Mouse (Mus musculus): ENCODE measurements around the gene Rpn1. TPM values are rescaled to one million over a fixed set of nuclear protein-coding genes. Genes with fewer than 3 reads are reported as not detected.

Gene Rpn1
- polyA plus RNA-seq, 1 experiment from 2014 or later: 173 TPM

DNA sequence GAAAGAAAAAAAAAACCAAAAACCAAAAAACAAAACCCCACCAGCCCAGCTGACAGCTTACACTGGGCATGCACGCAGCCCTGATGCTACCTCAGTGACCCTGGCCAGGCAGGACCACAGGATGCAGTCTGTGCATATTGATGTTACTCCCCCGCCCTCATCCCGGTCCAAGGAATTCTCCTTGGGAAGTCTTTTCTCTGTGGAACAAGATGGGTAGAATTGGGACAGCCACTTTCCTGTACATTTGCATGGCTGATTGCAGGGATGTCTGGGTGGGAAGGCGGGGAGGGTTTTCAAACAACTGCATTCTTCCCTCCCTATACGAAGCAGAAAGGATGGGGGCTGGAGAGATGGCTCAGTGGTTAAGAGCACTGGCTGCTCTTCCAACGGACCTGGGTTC, 68.7 kb downstream of the Rpn1 start:
- Histone ChIP-seq H3K27ac (ENCODE audit: low read length) (no peak overlapping the region), H3K4me2 (ENCODE audit: low read depth, low read length) (no peak overlapping the region), H3K9me3 (replicated peaks; ENCODE audit: control insufficient read depth, low read length) (no peaks in the 10 kb centered on the region), H3K4me1 (ENCODE audit: control insufficient read depth, low read depth, low read length) (peaks cover 5% of the 10 kb centered on the region), H3K9ac (ENCODE audit: low read depth, low read length) (no peak overlapping the region), H3K27me3 (ENCODE audit: control insufficient read depth, insufficient read depth, low read depth, low read length) (no peaks in the 10 kb centered on the region), H3K4me3 (ENCODE audit: low read depth, low read length) (no peak overlapping the region), H3K36me3 (ENCODE audit: control insufficient read depth, insufficient read depth) (no peaks in the 10 kb centered on the region)
- no peak for ATAC-seq (ENCODE audit: low read depth)
- WGBS (ENCODE audit: insufficient replicate concordance): 64% methylated on average over 6 of the region's 6 CpGs

Small RNAs within 50 kb of the gene (microRNA-seq; reads per million reads assigned to microRNA genes)
- gene Mir6376: not detected

Other genes starting within 250 kb of the Rpn1 start
- 4.5 and 4.6 TPM in 2 replicates for gene Gm45140, start 248.7 kb upstream of the Rpn1 start, polyA plus RNA-seq (2015; fragmentation: Nextera tagmentation; extraction: Ambion mirVana)
- gene Isy1, start 245.7 kb upstream of the Rpn1 start, polyA plus RNA-seq (2015; fragmentation: Nextera tagmentation; extraction: Ambion mirVana): 17.5 and 24.2 TPM in 2 replicates
- 486 and 530 TPM in 2 replicates for gene Cnbp, start 233.4 kb upstream of the Rpn1 start, polyA plus RNA-seq (2015; fragmentation: Nextera tagmentation; extraction: Ambion mirVana)
- 58.1 and 59.3 TPM in 2 replicates for gene Copg1, start 196.7 kb upstream of the Rpn1 start, polyA plus RNA-seq (2015; fragmentation: Nextera tagmentation; extraction: Ambion mirVana)
- gene Hmces, start 170.5 kb upstream of the Rpn1 start, polyA plus RNA-seq (2015; fragmentation: Nextera tagmentation; extraction: Ambion mirVana): 14.9 and 17.5 TPM in 2 replicates
- gene H1fx, start 102.8 kb upstream of the Rpn1 start, polyA plus RNA-seq (2015; fragmentation: Nextera tagmentation; extraction: Ambion mirVana): 0.55 and 0.79 TPM in 2 replicates
- 112 and 113 TPM in 2 replicates for gene Rab7, start 39.2 kb upstream of the Rpn1 start, polyA plus RNA-seq (2015; fragmentation: Nextera tagmentation; extraction: Ambion mirVana)
- gene Gata2, start 109.4 kb downstream of the Rpn1 start, polyA plus RNA-seq (2015; fragmentation: Nextera tagmentation; extraction: Ambion mirVana): 3.0 and 3.7 TPM in 2 replicates
- gene Dnajb8, start 137.8 kb downstream of the Rpn1 start, polyA plus RNA-seq (2015; fragmentation: Nextera tagmentation; extraction: Ambion mirVana): not detected in 2 replicates

Data from liver, embryonic 16.5 days (tissue).